In the genomic region with DNA sequence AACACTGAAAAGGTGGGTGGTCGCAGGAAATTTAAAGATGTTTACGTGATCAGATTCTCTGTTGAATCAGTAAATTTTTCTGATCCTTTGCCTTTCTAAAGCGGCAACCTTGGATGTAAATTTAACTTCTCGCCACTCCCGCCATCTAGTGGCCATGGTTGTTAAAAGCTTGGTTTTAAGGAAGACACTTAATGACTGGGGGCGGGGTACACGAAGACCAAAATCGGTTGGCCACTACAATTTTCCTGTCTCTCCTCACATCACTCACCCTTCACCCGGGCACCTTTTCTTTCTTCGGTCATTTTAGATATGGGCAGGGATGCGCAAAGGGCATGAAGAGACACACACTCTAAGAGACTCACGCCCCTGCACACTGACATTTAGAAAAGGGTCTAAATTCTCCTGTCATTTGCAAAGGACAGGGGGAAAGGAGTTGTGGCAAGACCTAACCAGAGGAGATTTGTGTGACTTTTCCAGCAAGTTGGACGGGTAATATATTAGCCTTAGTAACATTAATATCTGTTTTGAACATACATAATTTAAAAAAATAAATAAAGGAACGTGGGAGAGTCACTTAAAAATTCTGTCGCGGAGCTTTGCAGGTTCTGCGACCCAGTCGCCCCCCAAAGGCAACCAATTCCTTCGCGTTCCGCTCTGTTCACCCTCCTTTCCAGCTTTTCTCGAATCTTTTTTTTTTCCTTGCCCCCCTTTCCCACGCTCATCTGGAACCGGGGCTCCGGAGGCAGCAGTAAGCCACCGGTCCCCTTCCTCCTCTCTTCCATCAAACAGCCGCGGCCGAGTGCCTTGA, we compare ENCODE assay signal across 8 mouse cellular contexts. TPM values are rescaled to one million over a fixed set of nuclear protein-coding genes. Genes with fewer than 3 reads are reported as not detected.
DNase-seq lines count a peak whose midpoint lies in the region; ATAC-seq and TF ChIP-seq lines count a peak whose summit lies in the region.

No protein-coding gene starts in this region.

- no peak for TF ChIP-seq POLR2A in bone marrow macrophage, adult 2 months (IDR thresholded peaks at IDR 0.05; ENCODE audit: borderline replicate concordance, low read depth, low read length)

- in situ Hi-C loops in ES-E14 (cut with MboI; ENCODE audit: low sequenced_read_pairs in 2 of 2, unreplicated experiment in 2 of 2): no loop called here

- H3K4me1 ChIP-seq in ES-E14 (ENCODE audit: control insufficient read depth in 2 of 2, insufficient read depth in 2 of 2, low read length in 2 of 2, poor library complexity in 1 of 2): no peaks in the 10 kb centered on the region
- H3K4me1 ChIP-seq in bone marrow macrophage, adult 2 months (ENCODE audit: control insufficient read depth, insufficient read depth, low read length): no peaks in the 10 kb centered on the region
- no peaks in the 10 kb centered on the region for H3K4me1 ChIP-seq in embryonic facial prominence, embryonic 14.5 days (ENCODE audit: control insufficient read depth, insufficient read depth, low read length)
- H3K4me1 ChIP-seq in liver, postnatal 0 days (ENCODE audit: insufficient read depth): peaks cover 5% of the 10 kb centered on the region

- ATAC-seq in embryonic facial prominence, embryonic 14.5 days (ENCODE audit: low read depth): peak; percentile 45; the same call in 1 of the 2 replicates
- ATAC-seq in liver, postnatal 0 days: no peak

- DNase-seq in ES-E14 (ENCODE audit: low read depth, low spot score): peak; percentile 81
- peak; percentile 90 for DNase-seq in embryonic facial prominence, embryonic 14.5 days (ENCODE audit: low spot score)
- peak; percentile 35 to 42 for DNase-seq in heart, postnatal 36 days
- DNase-seq in layer of hippocampus, adult 11-12 months (ENCODE audit: low spot score): peak; percentile 88
- peak; percentile 42 for DNase-seq in liver, postnatal 0 days
- peak; percentile 51 for DNase-seq in retina, postnatal 7 days (ENCODE audit: low read depth, low spot score)
- DNase-seq in gastrocnemius, adult 18-20 months (ENCODE audit: low spot score): no peak

- H3K4me3 ChIP-seq in ES-E14 (ENCODE audit: insufficient read depth in 1 of 2, low read depth in 1 of 2, low read length in 2 of 2, poor library complexity in 1 of 2, severe bottlenecking in 1 of 2): peak overlapping the region; percentile 63 to 75
- H3K4me3 ChIP-seq in bone marrow macrophage, adult 2 months (ENCODE audit: insufficient read depth, low read length): no peak overlapping the region
- H3K4me3 ChIP-seq in embryonic facial prominence, embryonic 14.5 days (ENCODE audit: low read depth, low read length): peak overlapping the region; percentile 65
- H3K4me3 ChIP-seq in liver, postnatal 0 days (ENCODE audit: low read depth, low read length): peak overlapping the region; percentile 44; the same call in 1 of the 2 replicates

- H3K27me3 ChIP-seq in embryonic facial prominence, embryonic 14.5 days (replicated peaks; ENCODE audit: control insufficient read depth, insufficient read depth, low read length): peaks cover 19% of the 10 kb centered on the region
- H3K27me3 ChIP-seq in liver, postnatal 0 days (ENCODE audit: insufficient read depth, low read length): peaks cover 26% of the 10 kb centered on the region

- peak overlapping the region; percentile 97 for H3K4me2 ChIP-seq in embryonic facial prominence, embryonic 14.5 days (ENCODE audit: low read depth, low read length)
- peak overlapping the region; percentile 76 for H3K4me2 ChIP-seq in liver, postnatal 0 days (ENCODE audit: low read depth, low read length)

- no peak overlapping the region for H3K27ac ChIP-seq in ES-E14 (ENCODE audit: insufficient read depth, low read depth, low read length, poor library complexity, severe bottlenecking)
- H3K27ac ChIP-seq in bone marrow macrophage, adult 2 months (ENCODE audit: insufficient read depth, low read depth, low read length): no peak overlapping the region
- H3K27ac ChIP-seq in embryonic facial prominence, embryonic 14.5 days (replicated peaks; ENCODE audit: low read depth, low read length): no peak overlapping the region
- H3K27ac ChIP-seq in liver, postnatal 0 days (ENCODE audit: low read depth): no peak overlapping the region

- no peak overlapping the region for H3K9ac ChIP-seq in ES-E14 (ENCODE audit: insufficient read depth, low read depth, low read length, poor library complexity, severe bottlenecking)
- peak overlapping the region; percentile 66 for H3K9ac ChIP-seq in embryonic facial prominence, embryonic 14.5 days (ENCODE audit: low read depth, low read length)
- no peak overlapping the region for H3K9ac ChIP-seq in liver, postnatal 0 days (replicated peaks)

- peak; percentile 33; the same call in 1 of the 2 replicates for TF ChIP-seq CTCF in bone marrow macrophage, adult 2 months (IDR thresholded peaks at IDR 0.05; ENCODE audit: low read depth, low read length)
- peak; percentile 62 for TF ChIP-seq CTCF in liver, postnatal 0 days (IDR thresholded peaks at IDR 0.05; ENCODE audit: low read depth)

- intact Hi-C loops in heart, postnatal 36 days (cut with DNase I): loop anchor here (2.0 kb wide), 1 partner anchor 373 kb away; no protein-coding TSS in a partner anchor

- TF ChIP-seq EP300 in liver, postnatal 0 days (IDR thresholded peaks at IDR 0.05; ENCODE audit: low read depth): no peak

- no peaks in the 10 kb centered on the region for H3K9me3 ChIP-seq in ES-E14 (ENCODE audit: control insufficient read depth, insufficient read depth, low read depth, low read length)
- H3K9me3 ChIP-seq in embryonic facial prominence, embryonic 14.5 days (ENCODE audit: control insufficient read depth, low read length): no peaks in the 10 kb centered on the region
- H3K9me3 ChIP-seq in liver, postnatal 0 days (ENCODE audit: low read length): no peaks in the 10 kb centered on the region

- 1% methylated on average over 29 of the region's 29 CpGs for WGBS in embryonic facial prominence, embryonic 14.5 days
- WGBS in liver, postnatal 0 days (ENCODE audit: insufficient replicate concordance): 3% methylated on average over 29 of the region's 29 CpGs

- no peaks in the 10 kb centered on the region for H3K36me3 ChIP-seq in ES-E14 (ENCODE audit: control insufficient read depth, insufficient read depth, low read length, poor library complexity, severe bottlenecking)
- H3K36me3 ChIP-seq in embryonic facial prominence, embryonic 14.5 days (ENCODE audit: control insufficient read depth, insufficient read depth, low read length): no peaks in the 10 kb centered on the region
- no peaks in the 10 kb centered on the region for H3K36me3 ChIP-seq in liver, postnatal 0 days (replicated peaks; ENCODE audit: insufficient read depth, low read length)

TF ChIP-seq in ES-E14, 5 proteins besides CTCF, POLR2A, EP300 and RAD21:
- peak; percentile 50; the same call in 1 of the 2 replicates for TF ChIP-seq ZC3H11A (IDR thresholded peaks at IDR 0.05; ENCODE audit: borderline replicate concordance, low read depth, low read length)
- TF ChIP-seq ZNF384 (IDR thresholded peaks at IDR 0.05; ENCODE audit: low read depth, low read length): no peak

RNA-seq across cellular contexts. Expression of a gene that starts 1.2 kb away (rescaled TPM):
- total RNA-seq in ES-E14 (2012; rRNA removed): 0.36 and 0.42 TPM in 2 replicates
- not detected in 2 replicates for polyA plus RNA-seq in bone marrow macrophage, adult 2 months (2012; ENCODE audit: insufficient read depth, insufficient read length, missing spikeins)
- 1.2 and 2.2 TPM in 2 replicates for polyA plus RNA-seq in embryonic facial prominence, embryonic 14.5 days (2014; fragmentation: Nextera tagmentation; extraction: Ambion mirVana)
- total RNA-seq in heart, postnatal 36 days (2021): 10 to 100 TPM; 14.4 to 14.5 TPM
- polyA plus RNA-seq in liver, postnatal 0 days (2015; fragmentation: Nextera tagmentation; extraction: Ambion mirVana): not detected in 2 replicates
- total RNA-seq in gastrocnemius, adult 18-20 months (2021): under 1 TPM; 0.05 to 0.09 TPM

Comparison
In these comparisons a context has a peak if more than half of its experiments do, and no peak if none do; other contexts are left out.
1. RNA of a gene that starts 1.2 kb away (total RNA-seq): 14.4 to 14.5 TPM in heart, postnatal 36 days; 0.36 to 0.42 TPM in ES-E14 and 0.05 to 0.09 TPM in gastrocnemius, adult 18-20 months; every median in the first group is over 10 times any median in the second.